Mouse (Mus musculus) liver, adult (tissue): Measurements from ENCODE around the gene Gm20518.

ENCODE experiments used
- GATA4 ChIP-seq: IDR thresholded peaks from 2 replicates; pipeline ENCODE4 v1.6.1; 2014; ENCODE audit warnings: mild to moderate bottlenecking, low read length; ENCODE audit not compliant: insufficient replicate concordance

The Gm20518 gene

DNA sequence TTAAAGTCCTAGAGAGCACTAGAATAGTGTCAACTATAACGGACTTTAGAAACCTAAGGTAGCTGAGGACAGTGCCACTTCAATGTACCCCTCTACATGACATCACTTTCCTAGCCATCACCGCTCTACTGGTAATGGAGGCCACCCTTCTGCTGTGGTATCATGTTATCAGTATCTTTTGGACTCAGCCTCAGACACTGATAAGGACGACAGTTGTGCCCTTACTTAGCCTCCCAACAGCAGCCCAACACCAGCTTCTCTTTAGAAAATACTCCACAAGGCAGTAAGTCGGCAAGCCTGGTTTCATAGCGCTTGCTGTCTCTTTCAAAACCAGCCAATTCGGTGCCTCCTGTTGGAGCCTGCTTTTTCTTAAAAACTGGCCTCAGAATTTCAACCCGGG is 56.9 kb downstream of the Gm20518 start:
- TF ChIP-seq GATA4, result no peak

DNA sequence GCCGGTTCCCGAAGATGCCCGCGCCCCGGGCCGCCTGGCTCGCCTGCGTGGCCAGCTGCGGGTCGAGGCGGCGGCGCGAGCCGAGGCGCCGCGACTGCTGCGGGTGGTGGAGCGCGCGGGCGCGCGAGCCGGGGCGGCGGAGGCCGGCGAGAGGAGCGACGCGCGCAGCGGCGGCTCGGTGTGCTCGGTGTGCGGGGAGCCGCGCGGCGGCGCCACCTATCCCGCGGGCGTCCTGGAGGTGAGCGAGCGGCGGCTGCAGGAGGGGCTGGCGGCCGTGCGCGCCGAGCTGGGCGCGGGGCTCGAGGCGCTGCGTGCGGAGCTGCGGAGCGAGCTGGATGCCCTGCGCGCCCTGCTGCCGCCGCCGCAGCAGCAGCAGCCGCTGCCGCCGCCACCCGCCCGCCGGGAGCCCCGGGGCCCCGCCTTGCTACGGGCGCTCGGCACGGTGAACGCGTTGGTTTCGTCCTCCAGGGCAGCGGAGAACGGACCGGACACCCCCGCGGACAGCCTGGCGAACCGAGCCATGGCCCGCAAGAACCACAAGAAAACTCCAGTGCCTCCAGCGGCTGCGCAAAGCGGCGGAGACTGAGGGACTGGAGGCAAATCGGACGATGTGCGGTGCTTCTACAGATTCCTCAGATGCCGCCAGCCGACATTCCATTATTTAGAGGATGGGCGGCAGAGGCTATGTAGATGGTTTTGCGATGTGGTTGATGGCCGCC is 57.6 kb downstream of the Gm20518 start:
- no peak for TF ChIP-seq GATA4

DNA sequence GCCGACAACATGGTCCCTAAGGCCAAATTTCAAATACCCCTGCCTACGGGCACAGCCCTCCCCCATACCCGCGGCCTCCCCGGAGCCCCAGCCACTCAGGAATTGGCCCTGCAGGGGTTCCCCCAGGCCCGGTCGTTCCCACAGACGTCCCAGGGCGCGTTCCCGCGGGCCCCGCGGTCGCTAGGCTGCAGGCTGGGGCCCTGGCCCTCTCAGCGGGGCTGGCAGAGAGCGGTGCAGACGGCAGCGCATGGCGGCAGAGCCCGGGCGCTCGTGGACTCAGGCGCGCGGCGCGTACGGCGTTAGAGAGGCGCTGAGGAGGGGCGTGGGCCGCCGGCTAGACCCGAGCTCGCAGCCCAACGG is 58.2 kb downstream of the Gm20518 start:
- no peak for TF ChIP-seq GATA4

DNA sequence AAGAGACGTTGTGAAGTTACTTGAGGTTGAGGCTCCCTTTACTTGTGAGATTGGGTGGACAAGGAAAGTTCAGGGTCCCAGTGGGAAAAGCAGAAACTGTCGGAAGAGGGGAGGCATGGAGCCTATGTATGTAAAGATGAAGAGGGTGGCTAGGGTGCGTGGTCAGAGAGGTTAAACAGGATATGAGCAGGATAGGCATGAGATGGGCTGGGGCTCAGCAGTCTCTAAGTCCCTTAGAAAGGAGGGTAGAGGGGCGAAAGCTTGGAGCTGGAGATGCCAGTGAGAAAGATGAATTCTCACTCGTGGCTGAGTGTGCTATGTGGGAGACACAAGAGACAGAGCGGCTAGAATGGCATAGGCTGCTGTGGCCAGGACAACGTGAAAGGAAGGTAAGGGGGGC is 58.6 kb downstream of the Gm20518 start, which contains the start of gene B830017H08Rik:
B830017H08Rik (plus strand) TSS at position 301 of the 400 bp plus-strand sequence.
- no peak for TF ChIP-seq GATA4

DNA sequence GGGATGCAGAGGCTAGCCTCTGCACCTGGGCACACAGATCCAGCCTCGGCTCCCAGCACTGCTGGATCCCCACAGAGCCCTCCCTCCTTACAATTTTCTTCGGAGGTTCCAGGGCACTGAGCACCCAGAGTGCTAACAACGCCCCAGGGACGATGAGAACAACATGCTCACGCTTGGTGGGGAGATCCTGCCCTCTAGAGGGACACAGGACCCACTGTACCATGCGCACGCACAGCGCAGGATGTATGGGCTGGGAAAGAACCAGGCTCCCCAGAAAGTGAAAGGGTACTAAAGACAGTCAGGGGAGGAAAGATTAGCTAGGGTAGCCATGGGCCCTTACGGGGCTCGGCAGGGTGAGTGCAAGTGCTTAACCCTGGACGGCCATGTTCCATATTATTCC is 59.7 kb downstream of the Gm20518 start:
- TF ChIP-seq GATA4, result no peak

DNA sequence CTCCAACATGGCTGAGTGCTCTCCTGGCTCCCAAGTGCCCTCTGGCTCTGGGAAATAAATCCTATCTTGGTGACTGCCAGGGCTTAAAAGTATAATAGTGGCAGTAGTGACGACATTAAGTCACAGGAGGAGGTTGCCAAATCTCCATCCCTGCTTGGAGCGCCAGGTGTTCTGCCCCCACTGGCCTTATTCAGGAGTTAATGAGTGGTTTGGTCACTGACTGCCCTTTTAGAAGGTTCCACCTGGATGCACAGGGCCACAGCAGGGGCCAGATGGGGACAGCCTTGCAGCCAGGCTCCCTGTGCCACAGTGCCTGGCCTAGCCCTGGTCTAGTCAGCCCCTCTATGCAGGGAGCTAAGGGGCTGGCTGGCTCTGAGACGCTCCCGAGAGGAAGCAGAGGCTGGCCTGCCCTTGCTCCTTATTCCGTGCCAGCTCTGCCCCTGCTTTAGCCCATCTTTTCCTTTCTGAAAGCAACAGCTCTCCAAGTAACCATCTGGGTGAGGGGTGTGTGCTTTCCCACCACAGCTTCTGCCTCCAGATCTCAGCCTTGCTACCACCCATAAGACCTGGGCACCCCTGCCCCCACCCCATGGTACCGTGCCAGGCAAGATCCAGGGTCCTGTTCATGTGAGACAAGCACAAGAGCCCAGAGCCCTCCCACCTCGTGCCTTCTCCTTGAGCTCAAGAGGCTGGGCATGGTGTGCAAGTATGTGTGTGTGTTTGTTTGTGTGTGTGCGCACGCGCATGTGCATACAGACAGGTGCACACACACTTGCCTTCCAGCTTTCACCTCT is 60.9 kb downstream of the Gm20518 start:
- no peak for TF ChIP-seq GATA4

DNA sequence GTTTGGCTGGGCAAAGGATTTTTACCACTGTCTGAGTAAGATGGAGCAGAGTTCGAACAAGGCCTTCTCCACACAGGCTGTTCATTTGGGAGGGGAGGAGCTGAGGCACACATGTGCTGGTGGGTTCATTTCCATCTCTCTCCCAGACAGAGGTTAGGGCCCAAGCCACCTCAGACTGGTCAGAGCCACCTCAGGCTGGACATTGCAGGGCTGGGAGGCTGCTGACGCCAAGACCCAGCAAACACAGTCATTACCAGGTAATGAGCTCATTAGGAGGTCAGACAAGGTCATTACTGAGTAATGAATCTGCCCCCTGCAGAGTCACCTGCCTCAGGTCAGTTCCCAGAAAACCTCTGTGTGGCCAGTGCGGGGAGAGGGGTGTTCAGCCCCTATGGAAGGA is 62.6 kb downstream of the Gm20518 start:
- TF ChIP-seq GATA4, result no peak

DNA sequence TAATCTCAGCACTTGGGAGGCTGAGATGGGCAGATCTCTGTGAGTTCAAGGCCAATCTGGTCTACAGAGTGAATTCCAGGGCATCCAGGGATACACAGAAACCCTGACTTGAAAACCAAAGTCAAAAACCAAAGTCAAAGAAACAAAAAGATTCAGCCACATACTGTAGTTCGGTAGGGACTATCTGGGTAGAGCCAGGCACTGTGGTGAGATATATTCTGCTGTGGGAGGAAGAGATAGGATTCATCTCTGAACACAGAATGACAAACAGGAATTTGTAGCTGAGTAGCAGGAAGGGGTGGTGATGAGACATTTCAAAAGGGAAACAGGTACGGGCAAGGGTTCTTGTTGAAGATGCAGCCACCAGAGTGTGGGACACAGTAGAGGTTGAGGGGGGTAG is 63.2 kb downstream of the Gm20518 start:
- no peak for TF ChIP-seq GATA4

DNA sequence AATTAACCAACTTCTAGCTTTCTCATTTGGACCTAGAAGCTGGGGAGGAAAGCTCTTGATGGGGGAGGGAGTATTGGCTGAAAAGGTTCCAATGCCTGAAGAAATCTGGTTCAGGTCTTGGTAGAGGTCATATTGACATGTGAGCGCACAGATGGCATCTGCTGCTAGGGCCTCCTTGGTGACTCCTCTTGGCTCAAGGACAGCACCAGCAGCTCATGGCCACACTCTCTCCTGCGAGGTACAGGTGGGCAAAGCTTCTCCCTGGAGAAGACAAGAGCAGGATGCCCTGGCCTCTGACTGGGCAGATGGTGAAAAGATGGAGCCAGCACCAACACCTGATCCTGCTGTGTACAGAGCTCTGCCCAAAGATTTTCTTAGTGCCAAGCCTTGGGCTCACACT is 65.0 kb downstream of the Gm20518 start:
- TF ChIP-seq GATA4, result no peak

DNA sequence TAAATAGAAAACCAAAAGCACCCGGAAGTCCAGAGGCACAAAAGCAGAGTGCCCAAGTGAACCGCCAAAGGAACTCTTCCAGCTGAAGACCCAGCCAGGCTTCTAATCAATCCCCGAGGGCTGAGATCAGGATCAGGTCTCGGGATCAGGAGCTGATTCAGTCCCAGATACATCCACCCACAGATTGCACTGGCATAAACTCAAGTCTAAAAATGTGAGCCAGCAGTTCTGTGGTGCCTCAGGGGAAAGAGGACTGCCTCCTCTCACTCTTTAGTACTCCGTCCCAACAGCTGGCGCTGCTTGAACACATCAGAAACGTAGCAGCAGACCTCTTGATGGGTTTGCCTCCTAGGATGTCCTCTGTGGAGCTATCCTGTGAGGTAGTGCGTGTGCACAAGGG is 74.9 kb downstream of the Gm20518 start:
- TF ChIP-seq GATA4, result no peak

DNA sequence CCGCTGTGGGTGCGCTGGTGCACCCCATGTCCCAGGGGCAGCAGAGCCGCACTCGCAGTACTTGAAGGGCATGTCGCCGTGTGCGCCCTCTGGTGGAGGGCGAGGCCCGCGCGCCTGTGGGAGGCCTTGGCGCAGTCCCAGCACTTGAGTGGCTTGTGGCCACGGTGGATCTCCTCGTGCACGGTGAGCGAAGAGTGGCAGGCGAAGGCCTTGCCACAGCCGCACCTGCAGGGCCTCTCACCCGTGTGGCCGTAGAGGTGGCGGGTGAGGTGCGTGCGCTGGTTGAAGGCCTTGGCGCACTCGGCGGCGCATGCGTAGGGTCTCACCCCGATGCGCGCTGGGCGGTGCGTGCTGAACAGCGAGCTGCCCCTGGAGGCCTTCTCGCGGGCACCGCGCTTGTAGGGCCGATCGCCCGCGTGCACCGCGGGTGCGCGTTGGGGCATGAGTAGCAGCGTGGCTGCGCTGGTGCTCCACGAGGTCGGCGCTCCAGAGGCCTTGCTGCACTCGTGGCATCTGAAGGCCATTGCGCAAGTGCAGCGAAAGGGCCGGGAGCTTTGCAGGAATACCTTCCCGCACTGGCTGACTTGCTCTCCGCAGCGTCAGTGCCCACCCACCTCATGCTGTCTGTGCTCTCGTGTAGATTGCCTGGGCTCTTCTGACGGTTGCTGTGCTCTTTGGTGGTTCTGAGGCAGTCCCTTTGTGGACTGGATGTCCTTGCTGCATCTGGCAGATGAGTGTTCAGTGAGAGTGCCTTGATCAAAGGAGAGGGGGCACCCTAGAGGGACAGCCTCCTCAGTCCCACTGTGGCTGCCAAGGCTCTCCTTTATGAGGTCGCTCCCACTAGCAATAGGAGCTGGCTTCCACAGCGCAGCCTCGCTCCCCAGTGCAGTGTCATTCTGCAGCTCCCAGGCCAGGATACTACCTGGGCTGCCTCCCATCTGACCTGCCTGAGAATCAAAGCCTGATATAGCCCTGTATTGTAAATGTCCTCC is 75.8 kb downstream of the Gm20518 start:
- no peak for TF ChIP-seq GATA4

DNA sequence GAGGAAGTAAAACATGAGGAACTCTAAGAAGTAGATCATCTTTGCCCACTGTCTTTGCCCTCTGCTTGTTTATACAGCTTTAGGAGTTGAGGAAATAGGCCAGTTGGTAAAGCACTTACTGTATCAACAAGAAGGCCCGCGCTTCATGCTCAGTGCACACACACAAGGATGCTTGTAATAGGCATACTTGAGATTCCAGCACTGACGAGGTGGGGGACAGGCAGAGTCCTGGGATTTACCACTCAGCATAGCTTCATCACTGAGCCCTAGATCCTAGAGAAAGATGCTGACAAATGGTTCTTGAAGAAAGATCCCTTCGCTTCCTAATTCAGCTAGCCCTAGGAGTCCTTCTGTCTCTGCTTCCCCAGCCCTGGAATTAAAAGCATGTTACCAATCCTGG is 78.3 kb downstream of the Gm20518 start:
- no peak for TF ChIP-seq GATA4

DNA sequence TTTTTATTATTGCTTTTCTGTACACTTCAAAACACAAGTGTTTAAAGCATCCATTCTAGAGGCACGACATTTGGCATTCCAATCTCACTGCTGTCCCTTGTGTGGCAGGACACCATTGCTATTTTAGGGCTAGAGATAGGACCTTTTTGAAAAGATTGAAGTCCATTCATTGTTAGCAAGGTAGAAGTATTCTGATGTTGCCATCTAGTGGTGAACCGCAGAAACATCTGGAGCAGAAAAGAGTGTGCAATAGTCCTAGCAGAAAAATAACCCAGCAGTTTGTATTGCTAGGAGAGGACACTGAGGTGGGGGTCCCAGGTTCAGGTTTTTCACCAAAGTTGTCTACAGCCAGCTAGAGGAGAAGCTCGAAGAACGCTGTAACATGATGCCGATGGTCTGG is 79.4 kb downstream of the Gm20518 start:
- no peak for TF ChIP-seq GATA4

DNA sequence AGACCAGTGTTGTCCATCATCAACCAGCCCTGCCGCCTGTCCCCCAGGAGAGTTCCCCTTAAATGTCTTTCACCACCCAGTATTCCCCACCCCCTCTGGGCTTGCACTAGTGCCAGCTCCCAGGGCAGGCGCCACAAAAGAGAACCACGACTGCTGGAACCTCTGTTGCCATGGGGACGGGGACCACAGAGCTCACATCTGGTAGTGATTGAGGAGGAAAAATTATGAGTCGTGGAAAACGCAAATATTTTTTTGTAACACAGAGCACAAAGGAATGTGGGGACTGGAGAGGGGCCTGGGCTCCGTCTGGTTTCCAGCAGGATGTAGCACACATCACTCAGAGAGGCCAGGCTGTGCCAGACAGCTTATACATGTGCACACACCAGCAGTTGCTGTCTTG is 81.8 kb downstream of the Gm20518 start:
- no peak for TF ChIP-seq GATA4

DNA sequence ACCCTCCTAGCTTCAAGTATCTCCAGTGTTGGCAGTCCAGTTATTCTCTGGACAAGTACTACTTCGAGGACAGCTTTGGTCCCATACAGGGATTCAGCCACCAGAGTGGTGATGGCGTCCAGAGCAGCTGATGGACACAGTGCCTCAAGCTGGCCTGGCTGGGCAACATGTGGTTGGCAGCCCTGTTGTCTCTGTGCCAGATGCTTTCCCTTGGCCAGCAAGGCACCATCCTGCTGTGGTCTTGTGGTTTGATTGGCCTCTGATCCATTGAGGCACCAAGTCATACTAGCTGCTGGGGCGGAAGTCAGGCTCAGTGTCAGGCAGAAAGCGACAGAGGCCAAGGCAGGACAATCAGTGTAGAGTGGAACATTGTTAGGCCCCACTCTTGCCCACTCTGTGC is 82.3 kb downstream of the Gm20518 start:
- TF ChIP-seq GATA4, result no peak
